ENCODE assay signal across 9 mouse cellular contexts in genomic region chr9:41583276-41583675, GRCm38 (mm10).
A peak's percentile ranks its signal among the peaks of the same experiment; 100 is the strongest.
DNase-seq lines count a peak whose midpoint lies in the region; ATAC-seq and TF ChIP-seq lines count a peak whose summit lies in the region.
"Had no signal": no experiment of that assay in that cellular context is flagged by ENCODE, and none has a peak within 500 bp of the region (broad histone marks: within the 10 kb centered on the region; RNA-seq: fewer than 3 reads in every experiment).

No protein-coding gene starts in this region.

- TF ChIP-seq CTCF in C2C12 (IDR thresholded peaks at IDR 0.05; ENCODE audit: control insufficient read depth, insufficient read depth, insufficient read length), result no peak

- peaks cover 98% of the 10 kb centered on the region for H3K79me2 ChIP-seq in C2C12 (ENCODE audit: control insufficient read depth, insufficient read depth)

- H3ac ChIP-seq in C2C12 (ENCODE audit: control insufficient read depth, insufficient read length, low read depth), result peak overlapping the region; percentile 72

- no peaks in the 10 kb centered on the region for H3K9me3 ChIP-seq in heart, embryonic 12.5 days (replicated peaks)
- H3K9me3 ChIP-seq in forebrain, embryonic 16.5 days (ENCODE audit: control insufficient read depth, low read length), result no peaks in the 10 kb centered on the region
- H3K9me3 ChIP-seq in liver, embryonic 13.5 days (replicated peaks), result no peaks in the 10 kb centered on the region

- 59% methylated on average over 8 of the region's 8 CpGs for WGBS in heart, embryonic 12.5 days
- WGBS in forebrain, embryonic 16.5 days, result 3% methylated on average over 8 of the region's 8 CpGs
- WGBS in liver, embryonic 13.5 days (ENCODE audit: insufficient replicate concordance), result 67% methylated on average over 8 of the region's 8 CpGs

- no peak for ATAC-seq in heart, embryonic 12.5 days (ENCODE audit: insufficient number of reproducible peaks, low FRiP score)
- no peak for ATAC-seq in forebrain, embryonic 16.5 days
- no peak for ATAC-seq in liver, embryonic 13.5 days (ENCODE audit: low read depth)
- ATAC-seq: inflammation-experienced regulatory T-cells, adult 6 months had no signal

- H3K4me2 ChIP-seq in heart, embryonic 12.5 days, result peak overlapping the region; percentile 62
- H3K4me2 ChIP-seq in forebrain, embryonic 16.5 days (ENCODE audit: low read length), result peak overlapping the region; percentile 50
- H3K4me2 ChIP-seq in liver, embryonic 13.5 days, result no peak overlapping the region

- no peak for DNase-seq in heart, postnatal 14 days
- DNase-seq in liver, embryonic 13.5 days, result no peak
- DNase-seq in frontal cortex, adult 2 months (ENCODE audit: extremely low spot score in 1 of 2, low spot score in 1 of 2), result no peak
- no peak for DNase-seq in cerebellum, adult 9-10 months
- DNase-seq in urinary bladder, postnatal 10 days (ENCODE audit: low spot score), result no peak

- peaks cover 19% of the 10 kb centered on the region for H3K36me3 ChIP-seq in heart, embryonic 12.5 days
- H3K36me3 ChIP-seq in C2C12 (ENCODE audit: control insufficient read depth, insufficient read depth), result peaks cover 59% of the 10 kb centered on the region
- H3K36me3 ChIP-seq in forebrain, embryonic 16.5 days (ENCODE audit: control insufficient read depth, insufficient read depth), result 0 out of 2 replicates have a peak, but pooled peaks cover under 1% of the 10 kb centered on the region
- no peaks in the 10 kb centered on the region for H3K36me3 ChIP-seq in liver, embryonic 13.5 days

- H3K4me1 ChIP-seq in heart, embryonic 12.5 days (replicated peaks), result peaks cover 27% of the 10 kb centered on the region
- peaks cover 14% of the 10 kb centered on the region for H3K4me1 ChIP-seq in forebrain, embryonic 16.5 days (replicated peaks; ENCODE audit: control insufficient read depth, insufficient read depth, low read length)
- no peaks in the 10 kb centered on the region for H3K4me1 ChIP-seq in liver, embryonic 13.5 days (replicated peaks)

- no peaks in the 10 kb centered on the region for H3K27me3 ChIP-seq in heart, embryonic 12.5 days (replicated peaks)
- H3K27me3 ChIP-seq in C2C12 (ENCODE audit: control insufficient read depth, insufficient read depth, insufficient read length), result no peaks in the 10 kb centered on the region
- H3K27me3 ChIP-seq in forebrain, embryonic 16.5 days (replicated peaks; ENCODE audit: control insufficient read depth, insufficient read depth, low read length), result no peaks in the 10 kb centered on the region
- H3K27me3 ChIP-seq in liver, embryonic 13.5 days, result peaks cover 19% of the 10 kb centered on the region

- peak overlapping the region; percentile 65 for H3K27ac ChIP-seq in heart, embryonic 12.5 days (ENCODE audit: poor library complexity, severe bottlenecking)
- H3K27ac ChIP-seq in forebrain, embryonic 16.5 days (ENCODE audit: low read length), result peak overlapping the region; percentile 99
- no peak overlapping the region for H3K27ac ChIP-seq in liver, embryonic 13.5 days

- intact Hi-C loops in heart, postnatal 14 days (cut with DNase I), result no loop called here

- H3K4me3 ChIP-seq in heart, embryonic 12.5 days, result peak overlapping the region; percentile 43
- H3K4me3 ChIP-seq in C2C12 (ENCODE audit: insufficient read depth, poor library complexity, severe bottlenecking), result peak overlapping the region; percentile 68
- H3K4me3 ChIP-seq in forebrain, embryonic 16.5 days (replicated peaks; ENCODE audit: low read length), result peak overlapping the region; percentile 51
- peak overlapping the region; percentile 14 for H3K4me3 ChIP-seq in liver, embryonic 13.5 days (replicated peaks)

- H3K79me3 ChIP-seq in C2C12 (ENCODE audit: low read depth), result peaks cover 79% of the 10 kb centered on the region

- H3K9ac ChIP-seq in heart, embryonic 12.5 days, result peak overlapping the region; percentile 68
- peak overlapping the region; percentile 85 for H3K9ac ChIP-seq in forebrain, embryonic 16.5 days (replicated peaks; ENCODE audit: low read depth, low read length)
- no peak overlapping the region for H3K9ac ChIP-seq in liver, embryonic 13.5 days

TF ChIP-seq in C2C12, 6 proteins besides CTCF, POLR2A, EP300 and RAD21:
- TF ChIP-seq MYOD1 (IDR thresholded peaks at IDR 0.05; ENCODE audit: control insufficient read depth, insufficient read length, low read depth) (no peak), FOSL1 (IDR thresholded peaks at IDR 0.05; ENCODE audit: insufficient read depth, low read length, poor library complexity, severe bottlenecking) (no peak), MAX (IDR thresholded peaks at IDR 0.05) (no peak), USF1 (IDR thresholded peaks at IDR 0.05; ENCODE audit: low read depth) (no peak), MYOG (IDR thresholded peaks at IDR 0.05; ENCODE audit: control insufficient read depth, extremely low read depth, insufficient read length) (no peak), CEBPB (IDR thresholded peaks at IDR 0.05; ENCODE audit: low read depth) (no peak)

Comparison
In these comparisons a context has a peak if more than half of its experiments do, and no peak if none do; other contexts are left out.
1. H3K4me3 ChIP-seq: peak in every context shown above with its lines; median percentile 68 in C2C12; 51 in forebrain, embryonic 16.5 days; 43 in heart, embryonic 12.5 days; 14 in liver, embryonic 13.5 days.